Mouse (Mus musculus) lung, postnatal 0 days (tissue): Measurements from ENCODE around the gene Zfp747. TPM values are rescaled to one million over a fixed set of nuclear protein-coding genes. Genes with fewer than 3 reads are reported as not detected.
"Not testable (repeated sequence)": the region's sequence is repeated elsewhere in the genome, so short reads cannot be mapped to it uniquely, and the experiment has no call there.

Experiments used
- ATAC-seq: fragments of 200-750 bp; cut with Nextera tagmentation; 2 replicates; pipeline ENCODE4 v1.8.0; 2017; ENCODE audit warnings: moderate library complexity
- DNase-seq: peaks from one replicate; pipeline ENCODE4 v3.0.0-alpha.2; 2016; ENCODE audit warnings: low spot score
- H3K27ac ChIP-seq: fragments of 300-500 bp; sonication (generic); 2 replicates; pipeline ENCODE4 v1.5.1; 2014; ENCODE audit warnings: antibody characterized with exemption, mild to moderate bottlenecking, low read length, mixed read lengths
- H3K27me3 ChIP-seq: fragments of 300-500 bp; sonication (generic); replicated peaks from 2 replicates; pipeline ENCODE4 v1.6.1; 2014; ENCODE audit warnings: low read length, mixed read lengths; ENCODE audit not compliant: insufficient read depth
- H3K36me3 ChIP-seq: fragments of 300-500 bp; sonication (generic); 2 replicates; pipeline ENCODE4 v1.6.1; 2014; ENCODE audit warnings: low read length, mixed read lengths; ENCODE audit not compliant: insufficient read depth
- H3K4me1 ChIP-seq: fragments of 300-500 bp; sonication (generic); 2 replicates; pipeline ENCODE4 v1.6.1; 2014; ENCODE audit warnings: antibody characterized with exemption, low read depth, low read length, mixed read lengths; ENCODE audit not compliant: insufficient read depth
- H3K4me2 ChIP-seq: fragments of 300-500 bp; sonication (generic); replicated peaks from 2 replicates; pipeline ENCODE4 v1.6.1; 2014; ENCODE audit warnings: low read depth, mild to moderate bottlenecking, low read length, moderate library complexity, mixed read lengths
- H3K4me3 ChIP-seq: fragments of 300-500 bp; sonication (generic); 2 replicates; pipeline ENCODE4 v1.5.1; 2014; ENCODE audit warnings: low read depth, low read length
- H3K9ac ChIP-seq: fragments of 300-500 bp; sonication (generic); replicated peaks from 2 replicates; pipeline ENCODE4 v1.6.1; 2014; ENCODE audit warnings: low read depth, mild to moderate bottlenecking
- H3K9me3 ChIP-seq: fragments of 300-500 bp; sonication (generic); 2 replicates; pipeline ENCODE4 v1.6.1; 2016; ENCODE audit warnings: low read length, mixed read lengths
- CTCF ChIP-seq: IDR thresholded peaks from 2 replicates; pipeline ENCODE4 v1.5.1; 2016; ENCODE audit warnings: antibody characterized with exemption, mild to moderate bottlenecking
- EP300 ChIP-seq: IDR thresholded peaks from 2 replicates; pipeline ENCODE4 v1.6.1; 2016; ENCODE audit warnings: antibody characterized with exemption, mild to moderate bottlenecking, control low read depth
- WGBS: fragments of 180-500 bp; shearing (Covaris S2); extraction: QIAGEN DNeasy Blood & Tissue Kit; methylation state at CpG from one replicate; pipeline ENCODE4 v1.1.7; 2014; 5-methylcytosine and 5-hydroxymethylcytosine counted together
- polyA plus RNA-seq: library from polyadenylated mRNA; unstranded; fragments of >200 nt; fragmentation: Nextera tagmentation; extraction: Ambion mirVana; gene quantifications from 2 replicates; pipeline ENCODE4 v1.2.1, GENCODE M21; 2015

The Zfp747 gene
- polyA plus RNA-seq, 1 experiment from 2014 or later, result 7.3 TPM

DNA sequence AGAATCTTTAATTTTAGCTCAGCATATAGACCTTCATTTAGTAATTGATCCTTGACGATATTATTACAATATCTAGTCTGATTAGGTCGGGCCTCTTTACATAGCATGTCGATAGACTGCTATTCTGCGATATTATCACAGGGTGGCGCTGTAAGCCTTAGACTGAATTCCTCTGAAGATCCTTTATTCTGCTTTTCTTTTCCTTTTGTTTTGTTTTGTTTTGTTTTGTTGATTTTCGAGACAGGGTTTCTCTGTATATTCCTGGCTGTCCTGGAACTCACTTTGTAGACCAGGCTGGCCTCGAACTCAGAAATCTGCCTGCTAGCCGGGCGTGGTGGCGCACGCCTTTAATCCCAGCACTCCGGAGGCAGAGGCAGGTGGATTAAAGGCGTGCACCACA is 13.4 kb downstream of the Zfp747 start:
- H3K9ac ChIP-seq, H3K4me1 ChIP-seq, H3K9me3 ChIP-seq, H3K36me3 ChIP-seq, H3K27me3 ChIP-seq, H3K27ac ChIP-seq: not testable (repeated sequence)
- peak overlapping the region; percentile 29; the same call in 1 of the 2 replicates for H3K4me3 ChIP-seq
- peak; percentile 88 for TF ChIP-seq CTCF
- ATAC-seq, result 0 out of 2 replicates have a peak, but pooled peaks have one; percentile 19
- WGBS, result 21% methylated on average over 13 of the region's 13 CpGs
- peak overlapping the region; percentile 46 for H3K4me2 ChIP-seq
- DNase-seq, result peak; percentile 87

DNA sequence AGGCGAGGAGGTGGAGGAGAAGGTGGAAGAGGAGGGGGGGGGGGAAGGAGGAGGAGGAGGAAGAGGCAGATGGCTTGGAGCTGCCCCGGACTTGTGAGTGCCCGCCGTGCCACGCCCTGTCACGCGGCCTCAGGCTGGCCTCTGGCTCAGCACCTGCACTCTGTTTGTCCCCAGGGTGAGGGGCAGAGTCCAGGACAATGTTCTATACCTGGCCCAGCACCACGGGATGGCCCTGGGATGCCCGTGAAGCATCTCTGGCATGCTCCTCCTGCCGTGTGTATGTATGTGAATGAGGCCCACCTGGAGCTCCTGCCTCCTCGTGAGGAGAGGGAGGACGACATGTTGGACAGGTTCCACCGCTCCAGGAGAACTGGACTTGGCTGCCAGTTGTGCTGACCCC is 14.4 kb downstream of the Zfp747 start:
- no peaks in the 10 kb centered on the region for H3K9me3 ChIP-seq
- 43% methylated on average over 10 of the region's 13 CpGs for WGBS
- no peak for ATAC-seq

DNA sequence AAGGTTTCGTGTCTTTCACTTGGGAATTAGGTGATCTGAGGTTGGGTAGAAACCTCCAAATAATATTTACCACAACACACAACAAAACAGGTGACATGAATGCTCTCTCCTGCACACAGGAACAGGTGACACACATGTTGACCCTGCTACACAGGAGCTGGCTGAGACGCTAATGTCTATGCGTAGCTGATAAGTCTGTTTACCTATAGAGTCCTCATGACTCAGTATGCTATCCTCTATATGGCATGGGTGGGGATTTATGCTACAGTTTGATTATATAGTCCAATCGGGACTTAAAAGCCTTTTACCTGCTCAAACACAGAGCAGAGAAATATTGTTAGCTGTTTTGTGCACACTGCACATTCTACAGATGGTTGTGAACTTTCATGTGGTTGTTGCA is 15.6 kb downstream of the Zfp747 start:
- no peaks in the 10 kb centered on the region; the same call in 1 of the 2 replicates for H3K27me3 ChIP-seq

More for the DNA sequence above, 14.4 kb downstream of the Zfp747 start:
- TF ChIP-seq EP300 (no peak), CTCF (no peak)
- no peak for DNase-seq
- Histone ChIP-seq H3K4me2 (no peak overlapping the region), H3K4me1 (peaks cover 5% of the 10 kb centered on the region; the same call in 1 of the 2 replicates), H3K36me3 (no peaks in the 10 kb centered on the region), H3K9ac (no peak overlapping the region), H3K27ac (no peak overlapping the region), H3K27me3 (no peaks in the 10 kb centered on the region; the same call in 1 of the 2 replicates), H3K4me3 (no peak overlapping the region)

DNA sequence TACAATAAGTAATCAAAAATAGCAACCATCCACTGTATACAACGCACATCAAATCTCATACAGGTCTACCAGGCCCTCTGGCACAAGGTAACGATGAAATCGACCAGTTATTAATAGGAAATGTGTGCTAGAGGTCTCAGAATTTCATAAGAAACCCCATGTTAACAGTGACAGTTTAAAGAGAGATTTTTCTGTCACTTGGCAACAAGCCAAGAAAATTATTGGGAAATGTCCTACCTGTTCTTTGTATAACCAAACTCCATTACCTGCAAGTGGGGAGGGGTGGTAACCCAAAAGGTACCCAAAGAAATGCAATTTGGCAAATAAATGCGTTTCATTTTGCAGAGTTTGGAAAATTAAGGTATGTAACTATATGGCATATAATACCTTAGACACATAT is 17.4 kb downstream of the Zfp747 start:
- Histone ChIP-seq H3K4me1 (peaks cover 2% of the 10 kb centered on the region; the same call in 1 of the 2 replicates), H3K9ac (no peak overlapping the region), H3K27me3 (no peaks in the 10 kb centered on the region; the same call in 1 of the 2 replicates), H3K4me3 (no peak overlapping the region), H3K9me3 (no peaks in the 10 kb centered on the region), H3K27ac (no peak overlapping the region), H3K36me3 (no peaks in the 10 kb centered on the region), H3K4me2 (no peak overlapping the region)
- DNase-seq (no peak), ATAC-seq (no peak)
- TF ChIP-seq CTCF (no peak), EP300 (no peak)
- WGBS, result 62% methylated on average over 4 of the region's 4 CpGs

More for the DNA sequence above, 15.6 kb downstream of the Zfp747 start:
- no peak overlapping the region for H3K27ac ChIP-seq
- no peak overlapping the region for H3K4me2 ChIP-seq
- 50% methylated on average over 4 of the region's 4 CpGs for WGBS
- no peaks in the 10 kb centered on the region for H3K36me3 ChIP-seq
- H3K4me3 ChIP-seq, result no peak overlapping the region
- no peak for TF ChIP-seq EP300
- TF ChIP-seq CTCF, result no peak
- ATAC-seq (no peak), DNase-seq (no peak)
- no peak overlapping the region for H3K9ac ChIP-seq
- no peaks in the 10 kb centered on the region for H3K9me3 ChIP-seq
- peaks cover 5% of the 10 kb centered on the region; the same call in 1 of the 2 replicates for H3K4me1 ChIP-seq

DNA sequence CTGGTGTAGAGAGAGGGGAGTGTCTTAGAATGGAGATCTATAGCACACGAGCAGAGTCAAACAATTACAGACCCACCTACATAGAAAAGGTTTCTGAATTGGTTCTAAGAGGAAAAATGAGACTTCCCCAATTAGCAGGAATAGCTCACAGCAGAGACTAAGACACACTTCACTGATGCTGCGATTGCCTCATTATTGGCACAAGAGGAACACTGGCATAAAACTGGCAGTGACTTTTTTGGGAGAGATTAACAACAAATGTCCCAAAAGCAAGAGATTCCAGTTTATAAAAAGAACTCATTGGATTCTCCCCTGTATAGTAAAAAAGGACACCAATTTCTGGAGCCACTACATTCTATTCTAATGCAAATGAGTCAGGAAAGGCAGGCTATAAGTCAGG is 18.0 kb downstream of the Zfp747 start:
- no peaks in the 10 kb centered on the region for H3K4me1 ChIP-seq
- no peak overlapping the region for H3K27ac ChIP-seq
- DNase-seq (no peak), ATAC-seq (no peak)
- TF ChIP-seq EP300 (no peak), CTCF (no peak)
- no peaks in the 10 kb centered on the region for H3K36me3 ChIP-seq
- no peaks in the 10 kb centered on the region; the same call in 1 of the 2 replicates for H3K27me3 ChIP-seq
- whole genome bisulfite sequencing, result 64% methylated on average over 2 of the region's 2 CpGs
- H3K9me3 ChIP-seq, result no peaks in the 10 kb centered on the region
- H3K4me3 ChIP-seq, result no peak overlapping the region
- no peak overlapping the region for H3K4me2 ChIP-seq
- no peak overlapping the region for H3K9ac ChIP-seq

DNA sequence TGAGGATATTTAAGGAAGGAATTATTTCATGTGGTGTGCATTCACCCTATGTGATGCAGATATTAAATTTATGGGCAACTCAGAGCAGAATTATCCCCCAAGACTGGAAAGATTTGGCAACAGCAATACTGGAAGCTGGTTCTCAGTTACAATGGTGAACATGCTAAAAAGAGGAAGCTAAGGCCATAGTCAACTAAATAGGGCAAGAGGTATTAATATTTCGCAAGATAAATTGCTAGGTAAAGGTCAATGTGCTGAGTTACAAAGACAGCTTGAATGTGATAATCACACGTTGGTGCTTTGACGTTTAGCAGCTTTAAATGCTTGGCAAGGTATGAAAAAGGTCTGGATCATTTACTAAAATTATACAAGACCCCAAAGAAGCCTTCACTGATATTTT is 20.1 kb downstream of the Zfp747 start:
- Histone ChIP-seq H3K27ac (no peak overlapping the region), H3K36me3 (no peaks in the 10 kb centered on the region), H3K4me3 (no peak overlapping the region), H3K4me1 (no peaks in the 10 kb centered on the region), H3K9ac (no peak overlapping the region), H3K27me3 (no peaks in the 10 kb centered on the region; the same call in 1 of the 2 replicates), H3K4me2 (no peak overlapping the region), H3K9me3 (no peaks in the 10 kb centered on the region)
- ATAC-seq (no peak), DNase-seq (no peak)
- no peak for TF ChIP-seq EP300
- TF ChIP-seq CTCF, result no peak
- WGBS, result 55% methylated on average over 3 of the region's 3 CpGs
